Mouse (Mus musculus): ENCODE data around the gene Atf6.

- TF ChIP-seq MAZ (IDR thresholded peaks at IDR 0.05; ENCODE audit: low read depth, low read length), result no peak
- TF ChIP-seq MEF2A (IDR thresholded peaks at IDR 0.05; ENCODE audit: extremely low read depth, insufficient replicate concordance, low read depth, low read length, poor library complexity, severe bottlenecking), result no peak
- TF ChIP-seq CTCF (IDR thresholded peaks at IDR 0.05 in 2 of 3, conservative IDR thresholded peaks at IDR 0.05 in 1 of 3; ENCODE audit: control insufficient read depth in 1 of 3, insufficient read depth in 1 of 3, low read depth in 2 of 3, low read length in 3 of 3, poor library complexity in 1 of 3, severe bottlenecking in 1 of 3), result no peak
- TF ChIP-seq POLR2AphosphoS5 (IDR thresholded peaks at IDR 0.05; ENCODE audit: borderline replicate concordance, low read depth, low read length), result no peak
- no peak for TF ChIP-seq POLR2A (IDR thresholded peaks at IDR 0.05; ENCODE audit: control insufficient read depth in 1 of 2, insufficient read depth in 1 of 2, low read depth in 1 of 2, low read length in 2 of 2, poor library complexity in 1 of 2)
- TF ChIP-seq ETS1 (IDR thresholded peaks at IDR 0.05; ENCODE audit: low read depth, low read length), result no peak
- TF ChIP-seq MAX (IDR thresholded peaks at IDR 0.05; ENCODE audit: low read length), result no peak
- TF ChIP-seq EP300 (IDR thresholded peaks at IDR 0.05; ENCODE audit: low read depth in 1 of 2, low read length in 2 of 2), result no peak
These were observed 115.8 kb downstream of the Atf6 start for GRCm38 (mm10) chr1:170751797-170752196.

Measured in MEL (cell line).